Comparison of ENCODE assay signal across 9 mouse cellular contexts in genomic region chr7:122389633-122390032, GRCm38 (mm10).
DNase-seq lines count a peak whose midpoint lies in the region; ATAC-seq lines count a peak whose summit lies in the region.
"Had no signal": no experiment of that assay in that cellular context is flagged by ENCODE, and none has a peak within 500 bp of the region (broad histone marks: within the 10 kb centered on the region; RNA-seq: fewer than 3 reads in every experiment).

No protein-coding gene starts in this region.

- H3K27me3 ChIP-seq in limb, embryonic 12.5 days = no peaks in the 10 kb centered on the region
- no peaks in the 10 kb centered on the region for H3K27me3 ChIP-seq in limb, embryonic 10.5 days (ENCODE audit: low read depth, poor library complexity, severe bottlenecking)
- no peaks in the 10 kb centered on the region for H3K27me3 ChIP-seq in forebrain, embryonic 16.5 days (replicated peaks; ENCODE audit: control insufficient read depth, insufficient read depth, low read length)
- no peaks in the 10 kb centered on the region for H3K27me3 ChIP-seq in midbrain, embryonic 16.5 days (ENCODE audit: control insufficient read depth, insufficient read depth, low read depth, low read length)
- H3K27me3 ChIP-seq: liver, embryonic 15.5 days had no signal

- DNase-seq in limb, embryonic 10.5 days (ENCODE audit: low spot score) = no peak
- peak; percentile 64 to 66 for DNase-seq in cerebellum, postnatal 10 days
- no peak for DNase-seq in right cerebral cortex, postnatal 10 days (ENCODE audit: low spot score in 2 of 2)
- no peak for DNase-seq in kidney, adult 11 months

- no peak for ATAC-seq in limb, embryonic 12.5 days (ENCODE audit: insufficient number of reproducible peaks, insufficient read depth, low FRiP score, low TSS enrichment, low read depth)
- peak; percentile 14; the same call in 1 of the 2 replicates for ATAC-seq in forebrain, embryonic 16.5 days
- ATAC-seq in midbrain, embryonic 16.5 days = 0 out of 2 replicates have a peak, but pooled peaks have one; percentile 41

- H3K27ac ChIP-seq in limb, embryonic 12.5 days = no peak overlapping the region
- no peak overlapping the region for H3K27ac ChIP-seq in limb, embryonic 10.5 days
- H3K27ac ChIP-seq in forebrain, embryonic 16.5 days (ENCODE audit: low read length) = no peak overlapping the region
- H3K27ac ChIP-seq in midbrain, embryonic 16.5 days (ENCODE audit: low read length) = peak overlapping the region; percentile 71
- H3K27ac ChIP-seq: kidney, postnatal 0 days; liver, embryonic 15.5 days had no signal

- peaks cover 5% of the 10 kb centered on the region; the same call in 1 of the 2 replicates for H3K4me1 ChIP-seq in limb, embryonic 12.5 days (replicated peaks)
- H3K4me1 ChIP-seq in limb, embryonic 10.5 days = peaks cover 11% of the 10 kb centered on the region
- peaks cover 15% of the 10 kb centered on the region for H3K4me1 ChIP-seq in forebrain, embryonic 16.5 days (replicated peaks; ENCODE audit: control insufficient read depth, insufficient read depth, low read length)
- peaks cover 24% of the 10 kb centered on the region for H3K4me1 ChIP-seq in midbrain, embryonic 16.5 days (ENCODE audit: control insufficient read depth, insufficient read depth, low read length)
- H3K4me1 ChIP-seq: liver, embryonic 15.5 days had no signal

- H3K36me3 ChIP-seq in limb, embryonic 12.5 days = no peaks in the 10 kb centered on the region
- no peaks in the 10 kb centered on the region for H3K36me3 ChIP-seq in limb, embryonic 10.5 days
- no peaks in the 10 kb centered on the region for H3K36me3 ChIP-seq in forebrain, embryonic 16.5 days (ENCODE audit: control insufficient read depth, insufficient read depth)
- H3K36me3 ChIP-seq in midbrain, embryonic 16.5 days (ENCODE audit: control insufficient read depth, insufficient read depth, low read length) = no peaks in the 10 kb centered on the region
- H3K36me3 ChIP-seq: liver, embryonic 15.5 days had no signal

- WGBS in limb, embryonic 12.5 days = 52% methylated on average over 6 of the region's 6 CpGs
- 60% methylated on average over 6 of the region's 6 CpGs for WGBS in limb, embryonic 10.5 days
- WGBS in forebrain, embryonic 16.5 days = 5% methylated on average over 6 of the region's 6 CpGs
- 6% methylated on average over 6 of the region's 6 CpGs for WGBS in midbrain, embryonic 16.5 days

- no peak overlapping the region for H3K4me3 ChIP-seq in limb, embryonic 12.5 days (replicated peaks)
- no peak overlapping the region for H3K4me3 ChIP-seq in limb, embryonic 10.5 days
- H3K4me3 ChIP-seq in forebrain, embryonic 16.5 days (replicated peaks; ENCODE audit: low read length) = no peak overlapping the region
- no peak overlapping the region for H3K4me3 ChIP-seq in midbrain, embryonic 16.5 days (ENCODE audit: low read depth, low read length)
- H3K4me3 ChIP-seq: liver, embryonic 15.5 days had no signal

- peak overlapping the region; percentile 34; the same call in 1 of the 2 replicates for H3K9ac ChIP-seq in limb, embryonic 12.5 days (replicated peaks)
- no peak overlapping the region for H3K9ac ChIP-seq in forebrain, embryonic 16.5 days (replicated peaks; ENCODE audit: low read depth, low read length)
- H3K9ac ChIP-seq in midbrain, embryonic 16.5 days (ENCODE audit: low read depth, low read length) = 0 out of 2 replicates have a peak overlapping the region, but pooled peaks have one; percentile 12
- H3K9ac ChIP-seq: liver, embryonic 15.5 days had no signal

- no peak overlapping the region for H3K4me2 ChIP-seq in limb, embryonic 12.5 days
- H3K4me2 ChIP-seq in forebrain, embryonic 16.5 days (ENCODE audit: low read length) = no peak overlapping the region
- no peak overlapping the region for H3K4me2 ChIP-seq in midbrain, embryonic 16.5 days (ENCODE audit: low read length)
- H3K4me2 ChIP-seq: liver, embryonic 15.5 days had no signal

- no peaks in the 10 kb centered on the region for H3K9me3 ChIP-seq in limb, embryonic 12.5 days
- no peaks in the 10 kb centered on the region for H3K9me3 ChIP-seq in limb, embryonic 10.5 days (replicated peaks)
- no peaks in the 10 kb centered on the region for H3K9me3 ChIP-seq in forebrain, embryonic 16.5 days (ENCODE audit: control insufficient read depth, low read length)
- H3K9me3 ChIP-seq in midbrain, embryonic 16.5 days (replicated peaks; ENCODE audit: control insufficient read depth, low read length, poor library complexity, severe bottlenecking) = no peaks in the 10 kb centered on the region
- H3K9me3 ChIP-seq: liver, embryonic 15.5 days had no signal

Comparison
In these comparisons a context has a peak if more than half of its experiments do, and no peak if none do; other contexts are left out.
1. DNase-seq: peak in cerebellum, postnatal 10 days (2 of 2); none in limb, embryonic 10.5 days (single experiment), right cerebral cortex, postnatal 10 days (0 of 2) and kidney, adult 11 months (single experiment).